Mouse (Mus musculus): ENCODE measurements around the gene Zfp362. TPM values are rescaled to one million over a fixed set of nuclear protein-coding genes. Genes with fewer than 3 reads are reported as not detected.
A peak's percentile ranks its signal among the peaks of the same experiment; 100 is the strongest.

Zfp362 gene
- total RNA-seq, 4 experiments from 2014 or later = 22.1 to 28.3 (median 25.5) TPM

DNA sequence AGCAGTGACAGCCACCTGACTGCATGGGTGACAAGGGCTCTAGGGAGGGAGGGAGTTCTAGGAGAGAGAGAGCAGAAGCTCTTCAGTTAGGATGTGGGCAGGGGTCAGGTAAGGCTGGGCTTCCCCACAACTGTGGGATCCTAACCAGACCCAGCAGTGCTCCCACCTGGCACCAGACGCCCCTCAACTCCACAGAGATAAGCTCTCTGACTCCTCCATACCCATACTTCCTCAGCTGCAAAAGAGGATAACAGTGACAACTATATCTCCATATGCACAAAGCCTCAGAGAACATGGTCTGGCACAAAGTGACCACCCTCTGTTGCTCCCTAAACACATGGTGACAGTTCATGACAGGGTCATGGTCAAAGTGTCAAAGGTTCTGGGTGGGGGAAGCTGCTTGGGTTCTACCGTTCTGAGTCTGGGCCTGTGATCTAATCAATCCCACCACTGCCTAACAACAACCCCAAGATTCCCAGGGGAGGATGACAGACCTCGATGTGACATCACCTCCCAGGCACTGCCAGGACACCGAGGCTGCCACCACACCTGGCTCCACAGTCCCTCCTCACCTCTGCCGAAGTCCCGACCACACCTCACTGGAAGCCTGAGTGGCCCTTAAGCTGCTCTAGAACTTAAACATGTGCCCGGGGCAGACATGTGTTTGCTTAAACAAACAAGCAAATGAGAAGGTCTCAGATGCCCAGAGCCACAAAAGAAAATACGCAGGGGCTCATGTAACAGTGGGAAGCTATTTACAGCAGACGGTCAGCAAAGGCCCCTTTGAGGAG, 4.0 kb downstream of the Zfp362 start:
- DNase-seq (ENCODE audit: low spot score in 2 of 2) = no peak

DNA sequence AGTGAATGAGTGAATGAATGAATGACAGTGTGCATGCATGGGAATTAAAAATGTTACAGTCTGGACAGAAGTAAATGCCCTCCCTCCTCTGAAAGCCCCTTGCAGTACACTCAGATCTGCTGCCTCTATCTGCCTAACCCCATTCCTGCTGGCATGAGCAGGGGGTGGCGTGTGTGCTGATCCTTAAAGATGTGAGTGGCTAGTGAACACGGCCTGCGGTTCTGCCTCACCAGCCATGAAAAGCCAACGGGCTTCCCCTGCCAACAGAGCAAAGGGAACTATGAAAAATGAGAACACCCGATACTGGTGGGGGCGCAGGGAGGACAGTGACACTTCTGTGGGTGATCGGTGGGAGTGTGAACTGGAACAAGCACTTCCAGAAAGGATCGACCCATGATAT, 9.1 kb downstream of the Zfp362 start:
- DNase-seq (ENCODE audit: low spot score in 2 of 2) = no peak

DNA sequence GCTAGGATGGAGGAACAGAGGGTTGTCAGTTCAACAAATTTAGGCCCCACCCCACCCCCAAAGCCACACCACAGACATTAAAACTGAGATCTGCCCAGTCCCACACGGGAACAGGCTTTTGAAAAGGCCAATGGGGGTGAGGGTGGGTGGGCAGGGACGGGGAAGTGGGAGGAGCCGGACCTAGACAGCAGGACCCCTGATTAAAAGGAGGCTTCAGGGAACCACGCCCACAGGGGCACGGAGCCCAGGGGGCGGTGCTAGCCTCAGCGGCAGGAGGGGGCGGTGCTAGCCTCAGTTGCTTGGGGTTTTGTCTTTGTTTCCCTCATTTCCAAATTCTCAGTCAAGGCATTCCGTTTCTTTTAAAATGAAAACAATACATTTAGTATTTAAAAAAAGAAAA, 10.2 kb downstream of the Zfp362 start:
- DNase-seq (ENCODE audit: low spot score in 2 of 2) = no peak

- no peak for DNase-seq (ENCODE audit: low spot score in 2 of 2)
Observed at GRCm38 (mm10) chr4:128794198-128794597, 11.6 kb downstream of the Zfp362 start.

- no peak for DNase-seq (ENCODE audit: low spot score in 2 of 2)
Observed at GRCm38 (mm10) chr4:128793710-128794109, 12.1 kb downstream of the Zfp362 start.

DNA sequence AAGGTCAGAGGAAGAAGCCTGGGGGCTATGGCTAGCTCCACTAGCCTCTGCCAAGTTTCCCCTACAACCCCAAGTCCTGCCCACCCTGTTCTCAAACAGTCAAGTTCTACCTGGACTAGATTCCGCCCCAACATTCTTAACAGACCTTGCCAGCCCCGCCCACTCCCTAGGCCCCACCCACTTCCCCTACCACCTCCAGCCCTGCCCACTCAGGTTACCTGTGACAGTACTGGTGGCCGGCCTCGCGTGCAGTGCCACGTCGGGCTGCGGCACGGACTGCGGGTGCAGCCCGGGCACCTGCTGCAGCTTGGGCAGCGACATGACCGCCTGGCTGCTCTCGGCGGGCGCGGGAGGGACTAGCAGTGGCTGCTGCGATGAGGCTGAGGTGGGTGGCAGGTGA, 16.2 kb downstream of the Zfp362 start:
- DNase-seq (ENCODE audit: low spot score in 2 of 2) = no peak

DNA sequence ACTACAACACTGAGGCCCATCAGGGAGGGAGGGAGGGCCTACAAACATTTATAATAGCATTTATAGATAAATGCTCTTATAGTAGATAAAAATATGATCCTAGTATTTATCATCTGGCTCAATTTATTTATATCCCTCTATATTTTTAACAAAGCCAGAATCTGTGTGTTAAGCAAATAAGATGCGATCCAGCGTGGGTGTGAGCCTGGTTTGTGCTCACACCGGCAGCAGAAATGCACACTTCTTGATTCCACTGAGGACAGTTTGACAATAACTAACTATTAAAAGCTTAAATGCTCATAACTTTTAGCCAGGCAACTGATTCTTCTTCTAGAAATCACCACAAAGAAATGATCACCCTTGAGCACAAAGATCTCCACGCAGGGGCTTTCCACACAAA, 17.7 kb downstream of the Zfp362 start:
- DNase-seq (ENCODE audit: low spot score in 2 of 2) = no peak

DNA sequence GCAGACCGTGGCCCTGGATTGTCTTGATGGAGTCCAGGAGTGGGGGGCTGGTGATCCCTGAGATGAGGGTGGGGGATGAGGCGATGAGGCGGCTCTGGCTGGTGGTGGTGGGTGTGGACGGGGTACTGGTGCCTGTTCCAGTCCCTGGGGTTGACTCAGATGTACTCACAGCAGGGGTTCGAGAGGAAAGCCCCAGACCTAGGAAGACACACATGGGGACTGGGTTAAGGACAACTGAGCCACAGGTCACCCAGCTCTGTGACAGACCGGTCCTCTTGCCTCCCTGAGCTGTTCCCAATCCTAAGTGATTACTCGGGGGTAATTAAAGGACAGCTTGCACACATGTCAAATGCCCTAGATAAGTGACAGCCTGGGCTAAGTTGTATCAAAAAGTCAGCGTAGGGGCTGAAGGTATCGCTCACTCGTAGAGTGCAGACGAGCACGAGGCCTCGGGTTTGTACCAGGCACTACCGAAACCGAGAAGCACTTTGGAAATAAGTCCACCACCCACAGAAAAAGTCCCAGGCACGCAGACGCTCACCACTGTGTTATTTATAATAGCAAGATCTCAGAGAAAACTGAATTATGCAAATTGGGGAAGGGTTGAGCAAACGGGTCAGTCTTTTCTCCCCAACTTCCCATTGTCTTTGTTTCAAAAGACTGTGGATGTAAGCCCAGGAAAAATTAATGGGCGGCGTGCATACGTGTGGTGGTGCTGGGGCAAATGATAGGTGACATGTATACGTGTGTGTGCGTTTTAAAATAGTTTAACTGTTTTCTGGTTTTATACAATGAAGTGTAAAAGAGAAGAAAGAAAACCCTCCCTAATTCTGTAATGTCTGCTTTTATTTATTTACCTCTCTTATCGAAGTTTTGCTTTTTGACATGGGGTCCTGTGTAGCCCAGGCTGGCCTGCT, 18.6 kb downstream of the Zfp362 start:
- DNase-seq (ENCODE audit: low spot score in 2 of 2) = no peak

DNA sequence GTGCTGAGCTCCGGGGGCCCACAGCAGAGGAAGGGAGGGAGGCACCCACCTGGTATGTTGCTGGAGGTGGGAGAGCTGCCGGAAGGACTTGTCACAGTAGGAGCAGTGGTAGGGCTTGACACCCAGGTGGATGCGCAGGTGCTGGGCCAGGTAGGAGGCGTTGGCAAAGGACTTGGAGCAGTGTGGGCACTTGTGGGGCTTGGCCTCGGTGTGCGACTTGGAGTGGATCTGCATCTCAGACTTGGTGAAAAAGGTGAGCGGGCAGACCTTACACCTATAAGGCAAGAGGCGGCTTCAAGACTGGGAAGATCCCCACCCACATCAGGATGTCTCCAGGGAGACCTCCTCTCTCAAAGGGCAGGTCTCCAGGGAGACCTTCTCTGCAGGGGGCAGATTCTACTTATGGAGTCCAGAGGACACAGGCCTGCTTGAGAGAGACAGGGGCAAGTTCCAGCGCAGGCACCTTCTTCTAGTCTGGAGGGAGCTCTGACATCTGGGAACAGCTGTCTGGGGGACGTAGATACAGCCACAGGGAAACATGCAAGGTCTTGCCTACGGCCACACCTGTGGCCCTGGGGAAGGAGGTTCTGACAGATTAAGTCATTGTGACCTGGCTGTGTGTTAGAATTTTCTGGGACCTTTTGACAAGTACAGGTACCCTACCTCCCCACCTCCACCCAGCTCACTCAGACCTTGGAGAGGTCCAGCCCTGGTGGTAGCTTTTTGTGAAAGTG, 19.8 kb downstream of the Zfp362 start:
- DNase-seq (ENCODE audit: low spot score in 2 of 2) = no peak

- DNase-seq (ENCODE audit: low spot score in 2 of 2) = no peak
Observed at GRCm38 (mm10) chr4:128784950-128785631, 20.8 kb downstream of the Zfp362 start.

- no peak for DNase-seq (ENCODE audit: low spot score in 2 of 2)
Observed at GRCm38 (mm10) chr4:128782645-128783044, 23.2 kb downstream of the Zfp362 start.

DNA sequence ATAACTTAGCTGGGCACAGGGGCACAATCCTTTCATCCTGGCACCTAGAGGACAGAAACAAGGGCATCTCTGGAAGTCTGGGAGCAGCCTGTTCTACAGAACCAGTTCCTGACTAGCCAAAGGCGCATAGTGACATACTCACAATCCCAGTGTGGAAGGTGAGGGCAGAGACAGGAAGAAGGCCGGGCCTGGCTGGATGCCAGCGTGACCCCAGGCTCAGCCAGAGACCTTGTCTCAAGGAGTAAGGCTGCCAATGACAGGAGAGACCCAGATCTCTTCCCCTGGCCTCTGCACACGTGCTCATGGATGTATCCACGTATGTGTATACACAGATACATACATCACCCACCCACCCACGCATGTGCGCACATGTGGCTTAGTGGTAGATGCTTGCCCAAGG, 23.8 kb downstream of the Zfp362 start:
- DNase-seq (ENCODE audit: low spot score in 2 of 2) = no peak

GRCm38 (mm10) chr4:128777593-128777992, 28.3 kb downstream of the Zfp362 start:
- DNase-seq (ENCODE audit: low spot score in 2 of 2) = no peak

DNA sequence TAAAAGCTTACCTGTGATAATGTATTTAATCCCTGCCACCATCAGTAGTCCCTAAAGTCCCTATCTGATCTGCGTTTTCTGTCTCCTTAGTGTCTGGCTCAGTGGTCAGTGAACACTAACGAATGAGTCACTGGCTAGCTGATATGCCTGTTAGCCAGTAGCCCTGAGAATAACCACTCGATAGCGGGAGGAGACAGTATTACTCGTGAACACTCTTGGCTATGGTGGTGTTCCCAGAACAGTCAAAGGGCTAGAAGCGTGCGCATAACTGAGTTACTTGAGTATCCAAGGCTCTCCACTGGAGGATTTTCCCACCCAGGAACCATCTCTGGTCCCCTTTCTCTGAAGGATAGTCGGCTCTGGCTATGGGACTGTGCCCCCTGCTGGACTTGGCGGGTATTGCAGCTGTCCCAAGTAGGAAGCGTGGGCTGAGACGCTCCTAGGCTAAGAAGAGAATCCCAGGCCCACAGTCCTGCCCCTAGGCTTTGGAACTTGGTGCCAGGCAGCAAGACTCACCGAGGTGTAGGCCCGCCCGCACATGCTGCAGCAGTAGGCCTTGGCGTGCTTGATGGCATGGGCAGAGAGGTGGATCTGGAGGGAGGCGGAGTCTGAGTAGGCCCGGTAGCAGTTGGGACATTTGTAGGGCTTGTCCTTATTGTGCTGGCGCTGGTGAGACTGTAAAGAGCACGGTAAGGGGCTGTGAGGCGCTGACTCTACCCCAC, 29.1 kb downstream of the Zfp362 start:
- DNase-seq (ENCODE audit: low spot score in 2 of 2) = peak in 1 of 2 experiments; percentile 75

GRCm38 (mm10) chr4:128774467-128774866, 31.4 kb downstream of the Zfp362 start:
- DNase-seq (ENCODE audit: low spot score in 2 of 2) = peak in 1 of 2 experiments; percentile 62

DNA sequence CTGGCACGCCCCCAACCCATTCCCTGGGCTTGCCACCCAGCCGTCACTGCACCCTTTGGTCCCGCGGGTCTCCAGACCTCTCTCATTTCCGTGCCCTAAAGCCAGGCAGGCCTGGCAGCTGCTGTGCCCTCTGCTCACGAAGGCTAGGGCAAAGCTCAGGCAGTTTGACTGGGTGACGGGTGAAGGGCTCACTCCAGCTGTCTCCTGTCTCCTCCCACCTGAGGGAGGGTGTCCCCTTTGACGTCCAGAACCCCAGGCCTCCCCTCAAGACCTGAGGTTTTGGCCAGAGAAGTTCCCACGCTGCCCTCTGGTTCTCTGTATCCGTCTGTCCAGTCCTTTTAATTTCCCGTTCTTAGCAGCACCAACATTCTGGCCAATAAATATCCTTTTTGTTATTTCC, 32.0 kb downstream of the Zfp362 start:
- no peak for DNase-seq (ENCODE audit: low spot score in 2 of 2)

GRCm38 (mm10) chr4:128770698-128771097, 35.1 kb downstream of the Zfp362 start:
- no peak for DNase-seq (ENCODE audit: low spot score in 2 of 2)

- DNase-seq (ENCODE audit: low spot score in 2 of 2) = no peak
Observed at GRCm38 (mm10) chr4:128769569-128770355, 36.1 kb downstream of the Zfp362 start.

GRCm38 (mm10) chr4:128768120-128768519, 37.7 kb downstream of the Zfp362 start:
- DNase-seq (ENCODE audit: low spot score in 2 of 2) = no peak

DNA sequence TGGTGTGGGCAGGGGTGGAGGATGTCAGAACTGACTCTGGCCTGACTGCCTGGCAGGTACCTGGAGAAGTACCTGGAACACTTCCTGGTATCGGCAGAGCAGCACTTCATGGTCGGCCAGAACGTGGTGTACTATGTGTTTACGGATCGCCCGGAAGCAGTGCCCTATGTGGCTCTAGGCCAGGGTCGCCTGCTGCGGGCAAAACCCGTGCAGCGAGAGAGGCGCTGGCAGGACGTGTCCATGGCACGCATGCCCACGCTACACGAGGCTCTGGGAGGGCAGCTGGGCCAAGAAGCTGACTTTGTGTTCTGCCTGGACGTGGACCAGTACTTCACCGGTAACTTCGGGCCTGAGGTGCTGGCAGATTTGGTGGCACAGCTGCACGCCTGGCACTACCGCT, 38.9 kb downstream of the Zfp362 start:
- DNase-seq (ENCODE audit: low spot score in 2 of 2) = no peak

All from layer of hippocampus, adult 8-10 months (tissue).